Mouse (Mus musculus) spleen, postnatal 36 days (tissue): ENCODE measurements around the gene Prom1.

Experiments used
- DNase-seq, 2 experiments: peaks; one replicate each; pipeline ENCODE4 v3.0.0; 2022; ENCODE audit warnings: low spot score in 2 of 2, mixed read lengths in 1 of 2

Gene Prom1

GRCm38 (mm10) chr5:43976821-43977561 is 124.8 kb downstream of the Prom1 start:
- DNase-seq, result no peak

DNA sequence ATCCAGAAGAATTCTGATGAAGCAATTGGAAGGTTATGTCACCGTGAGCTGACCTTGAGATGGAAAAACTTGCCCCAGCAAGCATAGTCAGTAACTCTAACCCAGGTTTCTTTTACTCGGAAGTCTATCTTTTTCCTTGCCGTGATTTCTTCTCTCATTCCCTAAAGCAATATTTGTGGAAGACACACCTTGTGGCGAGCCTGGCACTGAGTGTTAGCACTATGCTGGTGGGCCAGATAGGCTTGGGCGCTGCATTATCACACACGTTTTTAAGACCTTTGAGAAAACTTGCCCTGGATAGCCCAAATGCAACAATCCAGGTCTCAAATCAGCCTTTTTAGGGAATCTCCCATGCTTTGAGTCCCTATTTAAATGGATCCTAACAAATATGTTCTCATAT is 127.7 kb downstream of the Prom1 start:
- no peak for DNase-seq

DNA sequence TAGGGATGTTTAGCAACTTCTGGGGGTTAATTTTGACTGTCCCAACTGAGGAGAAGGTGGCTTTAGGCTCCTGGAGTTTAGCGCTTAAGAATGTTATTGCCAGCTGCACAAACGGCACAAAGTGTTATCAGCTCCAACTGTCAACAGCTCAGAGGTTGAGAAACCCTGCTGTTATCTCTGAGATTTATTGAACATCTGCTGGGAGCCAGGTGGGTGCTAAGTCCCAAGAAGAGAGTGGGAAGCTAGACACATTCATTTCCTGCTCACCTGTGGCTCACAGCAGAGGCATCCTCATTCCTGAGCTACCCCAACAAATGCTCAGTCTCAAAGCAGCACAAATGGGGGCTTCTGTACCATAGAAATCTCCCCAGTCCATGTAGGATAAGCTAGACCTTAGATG is 130.7 kb downstream of the Prom1 start:
- DNase-seq, result no peak

- no peak for DNase-seq
Observed at GRCm38 (mm10) chr5:43970532-43970931, 131.3 kb downstream of the Prom1 start.

DNA sequence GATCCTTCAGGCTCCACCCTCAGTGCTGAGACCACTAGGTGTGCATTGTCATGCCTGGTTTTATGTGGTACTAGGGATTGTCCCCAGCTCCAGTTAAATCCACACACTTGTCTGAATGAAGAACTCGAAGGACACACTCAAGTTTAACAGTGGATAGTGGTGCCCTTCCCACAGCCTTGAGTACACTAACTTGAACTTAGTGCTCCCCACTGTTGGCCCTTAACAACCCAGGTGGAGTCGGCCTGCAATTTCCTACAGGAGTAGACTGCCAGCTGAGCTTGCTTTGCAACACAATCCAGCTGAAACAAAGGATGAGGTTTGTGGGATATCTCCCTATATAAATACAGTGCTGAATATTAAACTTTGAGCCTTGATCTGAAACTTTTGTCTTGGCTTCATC is 133.2 kb downstream of the Prom1 start:
- no peak for DNase-seq

DNA sequence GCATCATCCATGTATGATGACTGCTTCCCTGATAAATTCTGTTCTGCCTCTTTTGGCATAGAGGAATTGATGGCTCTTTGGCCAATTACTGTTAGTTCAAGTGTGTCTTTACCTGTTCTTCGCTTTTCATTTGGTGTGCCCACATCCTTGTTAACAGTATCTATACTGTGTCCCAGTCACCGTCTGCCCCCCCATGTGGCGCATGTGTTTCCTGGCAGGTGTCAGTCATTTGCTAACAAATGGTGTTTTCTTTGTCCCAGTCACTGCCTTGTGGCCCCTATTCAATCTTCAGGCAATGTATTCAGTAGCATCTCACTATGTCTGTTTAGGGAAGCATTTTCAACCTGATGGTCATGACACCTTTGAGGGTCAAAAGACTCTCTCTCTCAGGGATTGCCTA is 140.8 kb downstream of the Prom1 start:
- DNase-seq, result no peak

DNA sequence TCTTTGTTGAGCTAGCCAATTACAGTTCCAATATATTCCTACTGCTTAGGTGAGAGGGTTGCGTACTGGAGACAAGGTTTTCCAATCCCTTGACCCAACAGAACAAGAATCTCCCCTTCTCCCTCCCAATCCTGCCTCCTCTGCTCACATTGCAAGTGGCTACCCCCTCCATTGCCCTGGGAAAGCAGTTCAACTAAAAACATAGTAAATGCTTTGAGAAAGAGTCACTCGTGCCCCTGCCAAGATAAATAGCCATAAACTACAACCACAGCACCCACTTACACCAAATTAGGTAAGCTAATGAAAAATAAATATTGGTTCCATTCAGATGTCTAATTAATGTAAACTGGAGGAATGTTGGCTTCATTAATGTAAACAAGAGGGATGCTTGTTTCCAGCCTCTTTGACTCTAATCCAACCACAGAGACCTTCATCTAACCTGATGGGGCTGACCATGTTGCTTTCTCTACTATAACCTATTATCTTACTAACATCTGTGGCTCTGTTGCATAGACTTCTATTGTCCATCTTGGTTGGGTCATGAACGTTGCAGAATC is 141.9 kb downstream of the Prom1 start:
- no peak for DNase-seq

- no peak for DNase-seq
Observed at GRCm38 (mm10) chr5:43953241-43953640, 148.6 kb downstream of the Prom1 start.

DNA sequence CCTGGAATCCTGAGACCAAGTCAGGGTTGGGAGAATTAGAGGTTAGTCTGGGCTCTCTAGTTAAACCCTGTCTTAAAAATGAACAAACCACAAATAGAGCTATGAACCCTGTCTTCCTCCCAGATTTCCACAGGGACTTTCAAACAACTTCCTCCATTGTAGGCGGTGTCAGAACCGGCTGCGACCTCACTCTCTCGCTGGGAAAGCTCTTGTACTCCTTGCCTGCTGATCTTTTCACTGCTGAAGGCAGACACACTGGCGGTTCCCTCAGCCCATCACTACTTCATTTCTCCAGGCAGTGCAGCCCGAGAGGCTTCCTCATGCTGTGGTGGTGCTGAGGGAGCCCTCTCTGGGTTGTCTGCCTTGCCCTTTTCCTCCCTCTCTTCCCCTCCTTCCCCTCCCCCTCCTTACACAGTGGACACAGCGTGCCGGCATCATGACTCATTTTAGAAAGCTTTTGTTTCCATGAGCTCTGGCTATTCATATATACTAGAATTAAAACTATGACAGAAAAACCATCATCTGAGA is 153.0 kb downstream of the Prom1 start:
- peak; percentile 39 to 55 for DNase-seq

DNA sequence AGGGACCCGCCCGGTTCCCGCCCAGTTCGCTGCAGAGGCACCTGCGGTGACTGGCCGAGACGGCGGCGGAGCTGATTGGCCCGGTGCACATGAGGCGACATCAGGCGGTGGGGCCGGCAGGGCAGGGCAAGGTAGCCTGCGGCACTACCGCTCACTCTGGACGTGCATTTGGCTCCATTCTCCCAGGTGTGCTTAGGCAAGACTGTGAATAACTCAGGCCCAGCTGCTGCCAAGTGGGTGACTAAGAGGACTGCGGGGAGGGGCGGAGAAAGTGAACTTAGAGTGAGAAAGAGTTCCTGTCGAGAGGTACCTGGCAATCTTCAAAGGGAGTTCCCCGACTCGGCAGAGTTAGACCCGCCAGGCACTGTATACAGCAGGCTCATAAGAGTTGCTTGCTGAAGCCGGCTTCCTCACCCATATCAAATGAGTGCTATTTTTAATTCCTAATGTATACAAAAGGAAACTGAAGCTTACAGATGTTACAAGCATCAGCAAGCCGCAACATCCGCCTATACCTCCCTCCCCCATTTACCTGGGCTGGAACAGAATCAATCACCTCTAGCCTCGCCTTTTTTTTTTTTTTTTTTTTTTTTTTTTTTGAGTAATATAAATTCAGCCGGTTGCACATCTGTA is 153.6 kb downstream of the Prom1 start:
- DNase-seq, result peak; percentile 88 to 90

DNA sequence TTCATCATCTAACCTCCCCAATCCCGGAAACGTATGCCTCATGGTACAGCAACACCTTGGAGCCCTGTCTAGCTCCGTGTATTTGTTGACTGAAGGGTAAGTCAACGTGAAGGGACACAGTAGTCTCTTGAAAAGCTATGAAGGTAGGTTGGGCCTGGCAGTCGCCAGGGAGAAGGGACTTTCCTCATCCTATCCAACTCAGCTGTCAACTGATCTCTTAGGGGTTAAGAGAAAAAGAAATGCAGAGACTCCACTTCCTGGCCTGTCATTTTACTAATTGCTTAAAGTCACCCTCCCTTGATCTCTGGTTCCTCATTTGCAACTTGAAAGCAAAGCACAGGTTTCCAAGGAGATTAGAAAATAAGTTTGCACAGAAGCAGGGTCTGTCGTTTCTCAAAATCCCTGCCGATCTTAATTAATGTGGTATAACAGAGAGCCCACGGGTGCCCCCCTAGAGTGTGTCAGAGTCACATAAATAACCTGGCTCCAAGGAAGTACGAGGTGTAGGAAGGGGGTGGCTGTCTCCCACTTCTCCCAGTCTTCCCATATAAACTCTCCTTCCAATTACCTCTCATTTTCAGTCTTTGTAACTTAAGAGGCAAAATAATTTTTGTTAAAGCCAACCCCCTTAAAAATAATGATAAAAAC is 154.4 kb downstream of the Prom1 start:
- DNase-seq, result peak; percentile 45 to 65
